Mouse (Mus musculus) MEL (cell line): ENCODE results near the gene Snrpf. TPM values are rescaled to one million over a fixed set of nuclear protein-coding genes. Genes with fewer than 3 reads are reported as not detected.

Experiments
- DNase-seq: peaks from one replicate; pipeline ENCODE4 v3.0.0; 2011; ENCODE audit warnings: low read depth, low spot score
- H3K27ac ChIP-seq: 2 replicates; pipeline ENCODE4 v1.5.1; 2012; ENCODE audit warnings: low read depth, mild to moderate bottlenecking, control low read depth, low read length, moderate library complexity; ENCODE audit not compliant: control insufficient read depth
- H3K27me3 ChIP-seq, 2 experiments: fragments of 150-350 bp in 1 of 2; sonication (generic) in 1 of 2; 2 replicates each; pipeline ENCODE4 v1.6.1; 2012; ENCODE audit warnings: low read length in 2 of 2, mild to moderate bottlenecking in 2 of 2, improper control_type of control experiment in 1 of 2, moderate library complexity in 1 of 2; ENCODE audit not compliant: insufficient read depth in 2 of 2, control insufficient read depth in 1 of 2
- H3K36me3 ChIP-seq, 2 experiments: 2 replicates each; pipeline ENCODE4 v1.6.1; 2012 to 2014; ENCODE audit warnings: low read length in 2 of 2, improper control_type of control experiment in 1 of 2, inconsistent platforms in 1 of 2, mild to moderate bottlenecking in 1 of 2; ENCODE audit not compliant: insufficient read depth in 2 of 2, control insufficient read depth in 1 of 2
- H3K4me1 ChIP-seq, 2 experiments: fragments of 150-350 bp in 1 of 2; sonication (generic) in 1 of 2; 2 replicates each; pipeline ENCODE4 v1.6.1; 2012; ENCODE audit warnings: low read length in 2 of 2, improper control_type of control experiment in 1 of 2, mild to moderate bottlenecking in 1 of 2; ENCODE audit not compliant: insufficient read depth in 2 of 2, control insufficient read depth in 1 of 2
- H3K4me3 ChIP-seq, 2 experiments: fragments of 150-350 bp in 1 of 2; sonication (generic) in 1 of 2; 2 replicates each; pipeline ENCODE4 v1.5.1; 2012; ENCODE audit warnings: low read depth in 2 of 2, low read length in 2 of 2, mild to moderate bottlenecking in 2 of 2, moderate library complexity in 2 of 2, control low read depth in 1 of 2, improper control_type of control experiment in 1 of 2; ENCODE audit not compliant: control insufficient read depth in 1 of 2, insufficient read depth in 1 of 2
- H3K79me2 ChIP-seq: 2 replicates; pipeline ENCODE4 v1.6.1; 2012; ENCODE audit warnings: mild to moderate bottlenecking, low read length, moderate library complexity; ENCODE audit not compliant: control insufficient read depth, poor library complexity, insufficient read depth
- H3K9ac ChIP-seq: 2 replicates; pipeline ENCODE4 v1.6.1; 2012; ENCODE audit warnings: low read depth, mild to moderate bottlenecking, control low read depth, low read length, moderate library complexity; ENCODE audit not compliant: control insufficient read depth, poor library complexity, severe bottlenecking
- H3K9me3 ChIP-seq: fragments of 150-350 bp; sonication (generic); replicated peaks from 2 replicates; pipeline ENCODE4 v1.6.1; 2012; ENCODE audit warnings: mild to moderate bottlenecking, low read length, improper control_type of control experiment, moderate library complexity; ENCODE audit not compliant: insufficient read depth
- BHLHE40 ChIP-seq: IDR thresholded peaks from 2 replicates; pipeline ENCODE4 v1.6.1; 2012; ENCODE audit warnings: low read depth, mild to moderate bottlenecking, inconsistent platforms, low read length, improper control_type of control experiment, borderline replicate concordance
- CHD2 ChIP-seq: IDR thresholded peaks from 2 replicates; pipeline ENCODE4 v1.6.1; 2011; ENCODE audit warnings: low read length, improper control_type of control experiment
- CTCF ChIP-seq, 3 experiments: IDR thresholded peaks in 2 of 3; conservative IDR thresholded peaks in 1 of 3; 2 replicates each; pipeline ENCODE4 v1.5.1; 2011 to 2012; ENCODE audit warnings: low read length in 3 of 3, low read depth in 2 of 3, mild to moderate bottlenecking in 2 of 3, improper control_type of control experiment in 1 of 3, inconsistent platforms in 1 of 3, mixed read lengths in 1 of 3, moderate library complexity in 1 of 3; ENCODE audit not compliant: control insufficient read depth in 1 of 3, insufficient read depth in 1 of 3, poor library complexity in 1 of 3, severe bottlenecking in 1 of 3
- E2F4 ChIP-seq: IDR thresholded peaks from 2 replicates; pipeline ENCODE4 v1.6.1; 2011; ENCODE audit warnings: low read depth, low read length, improper control_type of control experiment, borderline replicate concordance
- EP300 ChIP-seq, 2 experiments: IDR thresholded peaks; 2 replicates each; pipeline ENCODE4 v1.6.1; 2011; ENCODE audit warnings: improper control_type of control experiment in 2 of 2, low read length in 2 of 2, low read depth in 1 of 2, mild to moderate bottlenecking in 1 of 2
- ETS1 ChIP-seq: IDR thresholded peaks from 2 replicates; pipeline ENCODE4 v1.6.1; 2012; ENCODE audit warnings: low read depth, mild to moderate bottlenecking, inconsistent platforms, low read length, improper control_type of control experiment, moderate library complexity
- GABPA ChIP-seq: IDR thresholded peaks from 2 replicates; pipeline ENCODE4 v1.6.1; 2012; ENCODE audit warnings: low read depth, mild to moderate bottlenecking, inconsistent platforms, low read length, improper control_type of control experiment, moderate library complexity
- JUND ChIP-seq: IDR thresholded peaks from 2 replicates; pipeline ENCODE4 v1.6.1; 2011; ENCODE audit warnings: low read depth, mild to moderate bottlenecking, improper control_type of control experiment, low read length
- MAZ ChIP-seq: IDR thresholded peaks from 2 replicates; pipeline ENCODE4 v1.6.1; 2012; ENCODE audit warnings: low read depth, mild to moderate bottlenecking, inconsistent platforms, low read length, improper control_type of control experiment
- MEF2A ChIP-seq: IDR thresholded peaks from 2 replicates; pipeline ENCODE4 v1.6.1; 2014; ENCODE audit warnings: low read depth, mild to moderate bottlenecking, inconsistent platforms, low read length, improper control_type of control experiment; ENCODE audit not compliant: poor library complexity, insufficient replicate concordance, severe bottlenecking; ENCODE audit errors: extremely low read depth
- MXI1 ChIP-seq: IDR thresholded peaks from 2 replicates; pipeline ENCODE4 v1.6.1; 2011; ENCODE audit warnings: mild to moderate bottlenecking, low read depth, low read length, improper control_type of control experiment
- MYB ChIP-seq: IDR thresholded peaks from 2 replicates; pipeline ENCODE4 v1.6.1; 2011; ENCODE audit warnings: mild to moderate bottlenecking, low read depth, low read length, improper control_type of control experiment
- MYC ChIP-seq: IDR thresholded peaks from 2 replicates; pipeline ENCODE4 v1.6.1; 2011; ENCODE audit warnings: low read depth, mild to moderate bottlenecking, low read length, improper control_type of control experiment, moderate library complexity
- NELFE ChIP-seq: IDR thresholded peaks from 2 replicates; pipeline ENCODE4 v1.6.1; 2011; ENCODE audit warnings: low read depth, low read length, improper control_type of control experiment
- NRF1 ChIP-seq: IDR thresholded peaks from 2 replicates; pipeline ENCODE4 v1.6.1; 2014; ENCODE audit warnings: low read depth, mild to moderate bottlenecking, inconsistent platforms, low read length, improper control_type of control experiment, moderate library complexity; ENCODE audit not compliant: poor library complexity, insufficient read depth, severe bottlenecking
- POLR2A ChIP-seq, 2 experiments: IDR thresholded peaks; 2 replicates each; pipeline ENCODE4 v1.6.1; 2011 to 2012; ENCODE audit warnings: low read length in 2 of 2, mild to moderate bottlenecking in 2 of 2, control low read depth in 1 of 2, improper control_type of control experiment in 1 of 2, low read depth in 1 of 2, moderate library complexity in 1 of 2; ENCODE audit not compliant: control insufficient read depth in 1 of 2, insufficient read depth in 1 of 2, poor library complexity in 1 of 2
- POLR2AphosphoS2 ChIP-seq: IDR thresholded peaks from 2 replicates; pipeline ENCODE4 v1.6.1; 2011; ENCODE audit warnings: low read length, improper control_type of control experiment
- POLR2AphosphoS5 ChIP-seq: IDR thresholded peaks from 2 replicates; pipeline ENCODE4 v1.6.1; 2012; ENCODE audit warnings: low read depth, borderline replicate concordance, mild to moderate bottlenecking, inconsistent platforms, low read length, moderate library complexity, mixed read lengths
- RAD21 ChIP-seq: IDR thresholded peaks from 2 replicates; pipeline ENCODE4 v1.6.1; 2011; ENCODE audit warnings: mild to moderate bottlenecking, low read depth, low read length, improper control_type of control experiment
- RCOR1 ChIP-seq: IDR thresholded peaks from 2 replicates; pipeline ENCODE4 v1.6.1; 2012; ENCODE audit warnings: low read depth, mild to moderate bottlenecking, inconsistent platforms, low read length, improper control_type of control experiment
- SIN3A ChIP-seq: IDR thresholded peaks from 2 replicates; pipeline ENCODE4 v1.6.1; 2012; ENCODE audit warnings: low read length, improper control_type of control experiment, inconsistent platforms
- SMC3 ChIP-seq: IDR thresholded peaks from 2 replicates; pipeline ENCODE4 v1.6.1; 2011; ENCODE audit warnings: low read depth, low read length, improper control_type of control experiment
- TBP ChIP-seq: IDR thresholded peaks from 2 replicates; pipeline ENCODE4 v1.8.0; 2011; ENCODE audit warnings: low read depth, low read length, improper control_type of control experiment
- TCF12 ChIP-seq: IDR thresholded peaks from 2 replicates; pipeline ENCODE4 v1.6.1; 2014; ENCODE audit warnings: low read depth, mild to moderate bottlenecking, inconsistent platforms, low read length, improper control_type of control experiment, moderate library complexity
- UBTF ChIP-seq: IDR thresholded peaks from 2 replicates; pipeline ENCODE4 v1.6.1; 2012; ENCODE audit warnings: low read depth, mild to moderate bottlenecking, inconsistent platforms, low read length, improper control_type of control experiment, moderate library complexity, borderline replicate concordance; ENCODE audit not compliant: insufficient read depth
- USF1 ChIP-seq: IDR thresholded peaks from 2 replicates; pipeline ENCODE4 v1.6.1; 2014; ENCODE audit warnings: low read depth, mild to moderate bottlenecking, inconsistent platforms, low read length, improper control_type of control experiment, moderate library complexity
- USF2 ChIP-seq, 2 experiments: IDR thresholded peaks; 2 replicates each; pipeline ENCODE4 v1.6.1; 2011 to 2012; ENCODE audit warnings: improper control_type of control experiment in 2 of 2, low read length in 2 of 2, borderline replicate concordance in 1 of 2, inconsistent platforms in 1 of 2, low read depth in 1 of 2, mild to moderate bottlenecking in 1 of 2; ENCODE audit not compliant: insufficient read depth in 1 of 2
- ZC3H11A ChIP-seq: IDR thresholded peaks from 2 replicates; pipeline ENCODE4 v1.6.1; 2012; ENCODE audit warnings: low read depth, mild to moderate bottlenecking, inconsistent platforms, low read length, improper control_type of control experiment
- ZKSCAN1 ChIP-seq: IDR thresholded peaks from 2 replicates; pipeline ENCODE4 v1.6.1; 2012; ENCODE audit warnings: low read depth, mild to moderate bottlenecking, inconsistent platforms, low read length, improper control_type of control experiment, moderate library complexity
- ZMIZ1 ChIP-seq: IDR thresholded peaks from 2 replicates; pipeline ENCODE4 v1.6.1; 2012; ENCODE audit warnings: low read depth, mild to moderate bottlenecking, inconsistent platforms, low read length, improper control_type of control experiment, moderate library complexity
- ZNF384 ChIP-seq: IDR thresholded peaks from 2 replicates; pipeline ENCODE4 v1.6.1; 2012; ENCODE audit warnings: low read depth, mild to moderate bottlenecking, inconsistent platforms, low read length, improper control_type of control experiment
- polyA plus RNA-seq, 2 experiments: library from polyadenylated mRNA; stranded (reverse) in 1 of 2; unstranded in 1 of 2; fragments of >175 nt in 1 of 2; fragments of >200 nt in 1 of 2; gene quantifications; 2 replicates each; pipeline versions ENCODE4 v1.2.1 to v1.2.4; 2012; ENCODE audit warnings: low replicate concordance in 2 of 2, low read depth in 1 of 2; ENCODE audit not compliant: insufficient read length in 2 of 2, insufficient read depth in 1 of 2, missing spikeins in 1 of 2
- total RNA-seq: library from RNA; depleted of rRNA; stranded (reverse); fragments of 300-350 nt; gene quantifications from 2 replicates; pipeline ENCODE4 v1.2.3, GENCODE M21; 2012

Gene Snrpf
- total and polyA plus RNA-seq, 3 experiments, result 91.5 to 150 TPM; not detected in 1

- Histone ChIP-seq H3K27me3 (peaks cover 5 to 7% of the 10 kb centered on the region in 2 experiments), H3K4me1 (peaks cover 0 to 6% of the 10 kb centered on the region in 2 experiments; a peak in 3 of 4 replicates), H3K27ac (no peak overlapping the region), H3K36me3 (peaks cover 0 to 4% of the 10 kb centered on the region in 2 experiments; a peak in 2 of 4 replicates), H3K4me3 (no peak overlapping the region), H3K9ac (no peak overlapping the region), H3K9me3 (no peaks in the 10 kb centered on the region), H3K79me2 (no peaks in the 10 kb centered on the region)
- no peak for TF ChIP-seq TBP
- DNase-seq, result no peak
Observed at GRCm38 (mm10) chr10:93542356-93542755, 47.1 kb downstream of the Snrpf start.

GRCm38 (mm10) chr10:93541585-93541984 is 47.9 kb downstream of the Snrpf start:
- peak; percentile 60 for DNase-seq
- Histone ChIP-seq H3K9ac (no peak overlapping the region), H3K27ac (peak overlapping the region; percentile 13; the same call in 1 of the 2 replicates), H3K4me3 (no peak overlapping the region), H3K79me2 (no peaks in the 10 kb centered on the region), H3K36me3 (peaks cover 0 to 4% of the 10 kb centered on the region in 2 experiments; a peak in 2 of 4 replicates), H3K4me1 (peaks cover 0 to 6% of the 10 kb centered on the region in 2 experiments; a peak in 3 of 4 replicates), H3K27me3 (peaks cover 5 to 13% of the 10 kb centered on the region in 2 experiments), H3K9me3 (no peaks in the 10 kb centered on the region)
- TF ChIP-seq SIN3A (peak; percentile 62; the same call in 1 of the 2 replicates), BHLHE40 (no peak), EP300 (IDR thresholded peaks at IDR 0.05; ENCODE audit: low read depth in 1 of 2, low read length in 2 of 2) (peak in 1 of 2 experiments; percentile 55; a peak in 2 of 4 replicates), ZNF384 (peak; percentile 75), ZMIZ1 (no peak), UBTF (no peak), ZKSCAN1 (no peak), CTCF (IDR thresholded peaks at IDR 0.05 in 2 of 3, conservative IDR thresholded peaks at IDR 0.05 in 1 of 3; ENCODE audit: control insufficient read depth in 1 of 3, insufficient read depth in 1 of 3, low read depth in 2 of 3, low read length in 3 of 3, poor library complexity in 1 of 3, severe bottlenecking in 1 of 3) (no peak), MAZ (no peak), USF2 (IDR thresholded peaks at IDR 0.05; ENCODE audit: borderline replicate concordance in 1 of 2, insufficient read depth in 1 of 2, low read depth in 1 of 2, low read length in 2 of 2) (no peak), MYC (no peak), CHD2 (no peak), NELFE (no peak), POLR2AphosphoS5 (no peak), RAD21 (no peak), SMC3 (no peak), MYB (no peak), POLR2A (IDR thresholded peaks at IDR 0.05; ENCODE audit: control insufficient read depth in 1 of 2, insufficient read depth in 1 of 2, low read depth in 1 of 2, low read length in 2 of 2, poor library complexity in 1 of 2) (no peak), TBP (no peak), POLR2AphosphoS2 (no peak), ETS1 (peak; percentile 86), USF1 (no peak), MEF2A (no peak), E2F4 (no peak), NRF1 (no peak), RCOR1 (peak; percentile 47; the same call in 1 of the 2 replicates), MXI1 (no peak), JUND (peak; percentile 99), GABPA (no peak), ZC3H11A (no peak; the same call in 1 of the 2 replicates), TCF12 (peak; percentile 28; the same call in 1 of the 2 replicates)
